Mouse (Mus musculus) kidney, adult 9 months (tissue): Measurements from ENCODE around the gene Yaf2.
"Not testable (repeated sequence)": the region's sequence is repeated elsewhere in the genome, so short reads cannot be mapped to it uniquely, and the experiment has no call there.

ENCODE experiments used
- DNase-seq: peaks from one replicate; pipeline ENCODE4 v3.0.0; 2022

The Yaf2 gene

GRCm38 (mm10) chr15:93251553-93252250 lies 85.0 kb downstream of the Yaf2 start:
- DNase-seq = no peak

- no peak for DNase-seq
These were observed 93.5 kb downstream of the Yaf2 start for GRCm38 (mm10) chr15:93243202-93243601.

- not testable (repeated sequence) for DNase-seq
These were observed 100.3 kb downstream of the Yaf2 start for GRCm38 (mm10) chr15:93236456-93236855.
